Mouse (Mus musculus) cerebellum, adult (tissue): ENCODE data around the gene Cisd2.

Experiments
- ATAC-seq: cut with Nextera tagmentation; 2 replicates; pipeline ENCODE4 v1.9.2; 2017; ENCODE audit warnings: mild to moderate bottlenecking, moderate library complexity, mixed read lengths; ENCODE audit not compliant: insufficient number of reproducible peaks, low FRiP score, low TSS enrichment

Cisd2 gene

GRCm38 (mm10) chr3:135417245-135417644, 6.5 kb downstream of the Cisd2 start:
- no peak for ATAC-seq

DNA sequence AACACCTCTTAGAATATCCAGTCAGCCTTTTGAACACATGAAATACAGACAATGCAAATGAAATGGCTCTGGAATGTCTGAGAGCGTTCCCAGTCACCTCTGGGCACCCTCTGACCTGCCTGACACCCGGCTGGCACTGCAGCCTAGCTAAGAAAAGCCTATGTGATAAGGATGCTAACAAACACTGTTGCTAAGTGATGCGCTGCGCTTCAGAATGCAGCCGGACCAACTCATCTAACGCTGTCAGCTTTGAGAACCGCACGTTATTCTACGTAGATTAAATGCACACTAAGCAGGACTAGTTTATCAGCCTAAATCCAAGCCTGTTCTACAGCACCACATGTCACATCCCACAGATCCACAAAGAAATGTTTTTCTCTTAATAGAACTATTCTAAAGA, 11.9 kb downstream of the Cisd2 start:
- no peak for ATAC-seq

DNA sequence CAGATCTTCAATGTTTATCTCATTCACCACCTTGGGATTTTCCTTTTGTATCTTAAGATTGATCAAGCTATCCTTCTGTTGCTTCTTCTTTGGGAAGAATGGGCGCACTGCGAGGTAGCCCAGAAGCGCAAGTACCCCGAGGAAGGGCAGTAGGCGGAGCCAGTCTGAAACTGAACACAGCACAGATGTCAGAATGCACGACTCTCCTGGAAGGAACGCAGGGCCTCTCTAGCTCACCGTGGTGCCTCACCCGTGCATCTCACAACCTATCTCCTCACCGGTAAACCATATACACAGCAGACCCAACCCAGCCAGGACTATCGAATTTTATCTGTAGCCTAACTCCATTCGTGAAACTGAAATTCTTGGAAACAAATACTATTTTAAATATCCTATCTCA, 12.7 kb downstream of the Cisd2 start:
- no peak for ATAC-seq

- no peak for ATAC-seq
Observed at GRCm38 (mm10) chr3:135409219-135409618, 14.5 kb downstream of the Cisd2 start.

DNA sequence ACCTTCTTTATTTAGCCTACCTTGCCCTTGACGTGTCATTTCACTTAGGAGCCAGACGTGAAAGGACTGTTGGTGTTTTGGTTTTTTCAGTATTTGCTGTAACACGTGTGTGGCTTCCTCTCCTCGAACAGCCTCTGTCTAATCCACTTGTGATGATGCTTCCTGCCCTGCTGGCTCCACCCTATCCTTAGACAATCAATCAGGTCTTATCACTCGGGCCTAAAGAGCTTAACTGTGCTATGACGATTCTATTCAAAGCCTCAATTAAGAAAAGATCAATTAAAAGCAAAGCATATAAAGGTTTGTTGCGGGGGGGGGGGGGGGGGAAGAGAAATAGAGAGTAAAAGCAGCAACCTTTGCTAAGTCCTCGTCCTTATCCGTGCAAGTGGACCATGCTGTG, 16.4 kb downstream of the Cisd2 start:
- ATAC-seq = no peak

DNA sequence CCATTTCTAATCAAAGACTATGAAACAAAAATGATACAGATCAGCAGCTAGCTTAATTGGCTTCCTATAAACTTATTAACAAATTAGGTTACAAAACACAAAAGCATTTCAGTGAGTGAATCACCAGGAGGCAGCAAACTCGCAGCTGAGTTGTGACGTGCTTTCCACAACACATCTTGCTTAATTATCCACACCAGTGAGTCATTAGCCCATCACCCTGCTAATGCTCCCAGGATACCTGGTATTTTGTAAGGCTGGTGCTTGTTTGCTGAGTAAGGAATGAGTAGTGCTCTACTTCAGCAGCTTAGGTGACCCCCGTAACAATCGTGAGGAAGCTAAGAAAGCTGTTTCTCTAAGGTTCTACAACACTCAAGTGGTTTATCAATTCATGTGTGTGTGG, 19.1 kb downstream of the Cisd2 start:
- no peak for ATAC-seq

GRCm38 (mm10) chr3:135403856-135404255, 19.9 kb downstream of the Cisd2 start:
- no peak for ATAC-seq

- ATAC-seq = no peak
Observed at GRCm38 (mm10) chr3:135403211-135403610, 20.5 kb downstream of the Cisd2 start.

DNA sequence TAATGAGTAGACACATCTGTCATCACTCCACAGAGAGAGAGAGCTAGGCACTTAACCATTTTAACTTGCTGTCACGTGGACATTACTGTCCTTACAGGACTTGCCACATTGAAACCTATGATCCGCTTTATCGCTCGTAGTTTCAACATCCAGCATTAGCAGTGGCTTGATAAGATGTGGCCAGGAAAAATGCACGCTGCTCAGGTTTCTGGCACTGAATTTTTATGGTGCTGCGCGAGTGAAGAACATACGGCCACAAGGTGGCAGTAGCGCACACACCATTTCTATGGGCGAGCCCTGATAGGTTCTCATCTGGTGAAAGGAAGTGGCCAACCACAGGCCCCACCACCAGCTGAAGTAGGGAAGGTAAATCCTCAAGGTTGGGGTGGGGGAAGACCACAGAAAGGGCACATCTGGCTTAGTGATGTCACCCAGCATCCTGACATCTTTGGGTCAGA, 21.5 kb downstream of the Cisd2 start:
- peak; percentile 80 for ATAC-seq

DNA sequence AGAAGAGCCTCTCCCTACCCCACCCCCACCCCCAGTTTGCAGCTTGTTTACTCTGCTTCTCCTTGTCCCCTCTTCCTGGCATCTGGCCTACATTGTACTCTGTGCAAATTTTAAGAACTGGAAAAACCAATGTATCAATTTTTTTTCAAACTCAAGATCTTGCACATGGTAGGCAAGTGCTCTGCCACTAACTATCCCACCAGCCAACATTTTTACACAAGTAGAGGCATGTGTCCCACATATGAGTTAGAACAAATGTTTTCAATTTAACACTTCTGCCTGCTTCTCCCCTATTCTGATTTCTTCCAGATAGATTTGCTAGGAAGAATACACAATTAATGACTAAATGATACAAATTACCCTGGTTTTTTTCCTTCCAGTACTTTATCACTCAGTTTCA, 26.6 kb downstream of the Cisd2 start:
- no peak for ATAC-seq

DNA sequence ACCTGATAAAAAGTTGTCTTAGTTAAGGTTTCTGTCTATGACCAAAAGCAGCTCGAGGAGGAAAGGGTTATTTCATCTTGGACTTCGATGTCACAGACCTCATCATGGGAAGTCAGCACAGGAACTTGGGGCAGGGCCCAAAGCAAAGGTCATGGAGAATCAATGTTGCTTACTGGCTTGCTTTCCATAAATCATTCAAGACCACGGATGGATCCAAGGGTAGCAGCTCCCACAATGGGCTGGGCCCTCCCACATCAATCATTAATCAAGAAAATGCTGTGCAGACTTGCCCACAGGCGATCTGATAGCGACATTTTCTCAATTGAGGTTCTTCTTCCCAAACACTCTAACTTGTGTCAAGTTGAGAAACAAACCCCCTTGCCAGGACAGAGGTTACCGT, 27.6 kb downstream of the Cisd2 start:
- no peak for ATAC-seq

- ATAC-seq = no peak
Observed at GRCm38 (mm10) chr3:135395085-135395484, 28.6 kb downstream of the Cisd2 start.

DNA sequence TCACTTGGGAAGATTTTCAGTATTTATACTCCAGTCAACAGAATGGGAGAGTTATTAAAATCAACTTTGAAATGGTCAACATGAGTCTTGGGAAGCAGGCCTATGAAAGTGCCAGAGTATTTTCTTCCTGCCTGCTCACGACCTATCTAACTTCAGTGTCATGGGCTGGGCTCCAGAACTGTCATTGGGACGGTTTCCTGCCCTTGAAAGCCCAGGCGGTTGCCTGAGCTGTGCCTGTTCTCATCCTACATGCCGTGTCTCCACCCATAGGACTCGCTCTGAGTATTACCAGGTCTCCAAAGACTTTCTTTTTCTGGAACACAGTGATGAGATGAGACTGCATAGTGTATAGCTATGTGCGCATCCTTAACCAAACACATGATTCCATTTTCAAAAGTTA, 30.5 kb downstream of the Cisd2 start:
- no peak for ATAC-seq

- no peak for ATAC-seq
Observed at GRCm38 (mm10) chr3:135379868-135380267, 43.9 kb downstream of the Cisd2 start.

DNA sequence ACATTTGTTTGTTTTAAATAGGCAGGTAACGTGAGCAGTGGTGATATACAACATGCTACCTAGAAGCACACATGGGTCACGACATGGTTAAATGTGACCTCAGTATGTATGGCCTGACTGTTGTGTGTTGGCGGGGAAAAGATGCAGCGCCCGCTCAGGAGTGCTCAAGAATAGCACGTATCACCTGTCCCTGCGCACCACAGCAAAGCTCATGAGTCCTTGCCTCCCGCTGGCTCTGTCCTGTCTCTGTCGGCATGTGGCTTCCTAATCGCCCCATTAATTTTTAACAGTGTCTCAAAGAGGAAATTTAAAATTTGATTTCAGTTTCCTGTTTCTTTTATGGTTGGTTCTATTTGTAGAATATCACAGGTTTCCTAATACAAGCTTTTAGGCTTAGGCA, 46.3 kb downstream of the Cisd2 start:
- ATAC-seq = no peak

GRCm38 (mm10) chr3:135375836-135376235, 47.9 kb downstream of the Cisd2 start:
- no peak for ATAC-seq

- no peak for ATAC-seq
Observed at GRCm38 (mm10) chr3:135357394-135357793, 66.3 kb downstream of the Cisd2 start.
